Mouse (Mus musculus) intestine, postnatal 0 days (tissue): ENCODE measurements around the gene Cdadc1. TPM values are rescaled to one million over a fixed set of nuclear protein-coding genes. Genes with fewer than 3 reads are reported as not detected.
A peak's percentile ranks its signal among the peaks of the same experiment; 100 is the strongest.

Source experiments
- ATAC-seq: fragments of 200-750 bp; cut with Nextera tagmentation; 2 replicates; pipeline ENCODE4 v1.8.0; 2017; ENCODE audit warnings: mild to moderate bottlenecking, moderate TSS enrichment, moderate library complexity
- H3K27ac ChIP-seq: fragments of 300-500 bp; sonication (generic); 2 replicates; pipeline ENCODE4 v1.5.1; 2014; ENCODE audit warnings: mild to moderate bottlenecking, low read depth, low read length, moderate library complexity
- H3K27me3 ChIP-seq: fragments of 300-500 bp; sonication (generic); replicated peaks from 2 replicates; pipeline ENCODE4 v1.6.1; 2014; ENCODE audit warnings: low read length, mixed read lengths; ENCODE audit not compliant: control insufficient read depth, insufficient read depth
- H3K36me3 ChIP-seq: fragments of 300-500 bp; sonication (generic); 2 replicates; pipeline ENCODE4 v1.6.1; 2014; ENCODE audit warnings: mild to moderate bottlenecking, moderate library complexity; ENCODE audit not compliant: control insufficient read depth, insufficient read depth
- H3K4me1 ChIP-seq: fragments of 300-500 bp; sonication (generic); replicated peaks from 2 replicates; pipeline ENCODE4 v1.6.1; 2014; ENCODE audit warnings: antibody characterized with exemption, low read length, mixed read lengths; ENCODE audit not compliant: control insufficient read depth, insufficient read depth
- H3K4me2 ChIP-seq: fragments of 300-500 bp; sonication (generic); replicated peaks from 2 replicates; pipeline ENCODE4 v1.6.1; 2014; ENCODE audit warnings: low read depth, mild to moderate bottlenecking, moderate library complexity
- H3K4me3 ChIP-seq: fragments of 300-500 bp; sonication (generic); 2 replicates; pipeline ENCODE4 v1.5.1; 2014; ENCODE audit warnings: low read depth, low read length
- H3K9ac ChIP-seq: fragments of 300-500 bp; sonication (generic); 2 replicates; pipeline ENCODE4 v1.6.1; 2014; ENCODE audit warnings: mild to moderate bottlenecking, low read depth, low read length
- H3K9me3 ChIP-seq: fragments of 300-500 bp; sonication (generic); 2 replicates; pipeline ENCODE4 v1.6.1; 2016; ENCODE audit warnings: mixed run types; ENCODE audit not compliant: control insufficient read depth
- CTCF ChIP-seq: sonication (generic); IDR thresholded peaks from 2 replicates; pipeline ENCODE4 v1.5.1; 2016; ENCODE audit warnings: low read depth, mild to moderate bottlenecking, control low read depth, antibody characterized with exemption, moderate library complexity
- WGBS: fragments of 180-500 bp; shearing (Covaris S2); extraction: QIAGEN DNeasy Blood & Tissue Kit; methylation state at CpG from one replicate; pipeline ENCODE4 v1.1.7; 2014; 5-methylcytosine and 5-hydroxymethylcytosine counted together
- polyA plus RNA-seq: library from polyadenylated mRNA; unstranded; fragments of >200 nt; fragmentation: Nextera tagmentation; extraction: Ambion mirVana; gene quantifications from 2 replicates; pipeline ENCODE4 v1.2.1, GENCODE M21; 2015

The Cdadc1 gene
- polyA plus RNA-seq, 1 experiment from 2014 or later: 22.3 TPM

GRCm38 (mm10) chr14:59638906-59639703, 41.3 kb upstream of the Cdadc1 start:
- Histone ChIP-seq H3K4me2 (no peak overlapping the region), H3K9ac (no peak overlapping the region), H3K4me3 (no peak overlapping the region), H3K27ac (no peak overlapping the region), H3K4me1 (0 out of 2 replicates have a peak, but pooled peaks cover 6% of the 10 kb centered on the region), H3K36me3 (no peaks in the 10 kb centered on the region), H3K9me3 (no peaks in the 10 kb centered on the region), H3K27me3 (no peaks in the 10 kb centered on the region)
- TF ChIP-seq CTCF: no peak
- WGBS: 37% methylated on average over 7 of the region's 7 CpGs
- ATAC-seq: 0 out of 2 replicates have a peak, but pooled peaks have one; percentile 31

- WGBS: 80% methylated on average over 9 of the region's 9 CpGs
These were observed 36.2 kb upstream of the Cdadc1 start for GRCm38 (mm10) chr14:59633988-59634387.

GRCm38 (mm10) chr14:59633295-59633898, 35.6 kb upstream of the Cdadc1 start:
- Histone ChIP-seq H3K27ac (no peak overlapping the region), H3K4me2 (no peak overlapping the region), H3K9me3 (no peaks in the 10 kb centered on the region), H3K36me3 (0 out of 2 replicates have a peak, but pooled peaks cover 6% of the 10 kb centered on the region), H3K27me3 (no peaks in the 10 kb centered on the region), H3K4me3 (no peak overlapping the region), H3K9ac (no peak overlapping the region), H3K4me1 (no peaks in the 10 kb centered on the region)
- WGBS: 80% methylated on average over 5 of the region's 5 CpGs
- TF ChIP-seq CTCF: no peak
- no peak for ATAC-seq

More at GRCm38 (mm10) chr14:59633988-59634387, 36.2 kb upstream of the Cdadc1 start:
- H3K27me3 ChIP-seq: no peaks in the 10 kb centered on the region
- no peak overlapping the region for H3K4me3 ChIP-seq
- no peak overlapping the region for H3K4me2 ChIP-seq
- no peaks in the 10 kb centered on the region for H3K9me3 ChIP-seq
- H3K36me3 ChIP-seq: 0 out of 2 replicates have a peak, but pooled peaks cover 6% of the 10 kb centered on the region
- no peak for ATAC-seq
- TF ChIP-seq CTCF: no peak
- H3K9ac ChIP-seq: no peak overlapping the region
- no peak overlapping the region for H3K27ac ChIP-seq
- H3K4me1 ChIP-seq: no peaks in the 10 kb centered on the region

- Histone ChIP-seq H3K27me3 (no peaks in the 10 kb centered on the region), H3K36me3 (0 out of 2 replicates have a peak, but pooled peaks cover 6% of the 10 kb centered on the region), H3K4me1 (no peaks in the 10 kb centered on the region; the same call in 1 of the 2 replicates), H3K27ac (no peak overlapping the region), H3K4me2 (no peak overlapping the region), H3K4me3 (no peak overlapping the region), H3K9ac (no peak overlapping the region), H3K9me3 (no peaks in the 10 kb centered on the region)
- TF ChIP-seq CTCF: no peak
- ATAC-seq: no peak
- WGBS: 93% methylated on average over 6 of the region's 6 CpGs
These were observed 34.3 kb upstream of the Cdadc1 start for GRCm38 (mm10) chr14:59632067-59632466.

GRCm38 (mm10) chr14:59630096-59630495, 32.3 kb upstream of the Cdadc1 start:
- TF ChIP-seq CTCF: no peak
- Histone ChIP-seq H3K9me3 (no peaks in the 10 kb centered on the region), H3K4me2 (no peak overlapping the region), H3K27ac (no peak overlapping the region), H3K36me3 (0 out of 2 replicates have a peak, but pooled peaks cover 6% of the 10 kb centered on the region), H3K27me3 (no peaks in the 10 kb centered on the region), H3K4me1 (no peaks in the 10 kb centered on the region; the same call in 1 of the 2 replicates), H3K4me3 (no peak overlapping the region), H3K9ac (no peak overlapping the region)
- WGBS: 93% methylated on average over 9 of the region's 9 CpGs
- no peak for ATAC-seq

GRCm38 (mm10) chr14:59629308-59629707, 31.5 kb upstream of the Cdadc1 start:
- Histone ChIP-seq H3K4me3 (no peak overlapping the region), H3K4me1 (no peaks in the 10 kb centered on the region; the same call in 1 of the 2 replicates), H3K27ac (no peak overlapping the region), H3K9me3 (no peaks in the 10 kb centered on the region), H3K27me3 (0 out of 2 replicates have a peak, but pooled peaks cover 4% of the 10 kb centered on the region), H3K9ac (no peak overlapping the region), H3K36me3 (0 out of 2 replicates have a peak, but pooled peaks cover 6% of the 10 kb centered on the region), H3K4me2 (no peak overlapping the region)
- 90% methylated on average over 15 of the region's 15 CpGs for WGBS
- no peak for TF ChIP-seq CTCF
- no peak for ATAC-seq
